Mouse (Mus musculus): ENCODE results near the gene Sox5. TPM values are rescaled to one million over a fixed set of nuclear protein-coding genes. Genes with fewer than 3 reads are reported as not detected.

Sox5 gene
- total RNA-seq, 2 experiments from 2014 or later: 46.4 to 57.5 TPM

DNA sequence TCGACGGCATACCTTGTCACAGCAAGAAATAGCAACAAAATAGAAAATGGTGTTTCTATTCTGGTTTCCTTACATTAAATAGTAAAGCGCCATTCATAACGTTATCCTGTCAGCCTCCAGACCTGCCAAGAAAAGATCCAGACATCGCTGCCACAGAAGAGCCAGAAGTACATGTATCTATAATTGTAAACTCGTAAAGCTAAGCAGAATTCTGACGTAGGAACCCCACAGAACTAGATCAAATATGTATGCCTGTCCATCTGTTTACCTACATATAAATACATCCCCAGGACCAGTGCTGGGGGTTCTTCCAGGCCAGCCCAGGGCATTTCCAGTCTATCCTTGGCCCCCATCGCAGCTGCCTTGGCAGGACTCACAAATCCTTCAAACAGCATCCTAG lies 265.9 kb downstream of the Sox5 start:
- peak in 1 of 2 experiments; percentile 58 for DNase-seq (ENCODE audit: low spot score in 2 of 2)
- intact Hi-C loops (cut with DNase I): no loop called here

DNA sequence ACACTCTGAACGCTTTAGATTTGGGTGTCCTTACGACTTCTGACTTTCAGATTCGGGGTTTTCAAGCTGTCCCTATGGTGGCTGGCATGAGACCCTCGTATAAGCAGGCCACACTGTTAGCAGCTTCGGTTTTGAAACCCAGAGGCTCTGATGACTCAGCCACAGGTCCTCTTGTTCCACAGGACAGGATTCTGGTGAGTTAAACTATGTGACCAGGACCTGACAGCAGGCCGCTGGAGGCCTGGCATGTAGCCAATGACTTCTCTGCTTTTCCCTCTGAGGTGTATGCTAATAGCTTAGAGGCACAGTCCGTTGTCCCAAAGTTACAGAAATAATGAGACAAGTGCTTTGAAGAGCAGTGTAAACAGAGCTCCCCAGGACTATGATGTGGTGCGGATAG lies 268.0 kb downstream of the Sox5 start:
- DNase-seq (ENCODE audit: low spot score in 2 of 2): no peak
- intact Hi-C loops (cut with DNase I): no loop called here

DNA sequence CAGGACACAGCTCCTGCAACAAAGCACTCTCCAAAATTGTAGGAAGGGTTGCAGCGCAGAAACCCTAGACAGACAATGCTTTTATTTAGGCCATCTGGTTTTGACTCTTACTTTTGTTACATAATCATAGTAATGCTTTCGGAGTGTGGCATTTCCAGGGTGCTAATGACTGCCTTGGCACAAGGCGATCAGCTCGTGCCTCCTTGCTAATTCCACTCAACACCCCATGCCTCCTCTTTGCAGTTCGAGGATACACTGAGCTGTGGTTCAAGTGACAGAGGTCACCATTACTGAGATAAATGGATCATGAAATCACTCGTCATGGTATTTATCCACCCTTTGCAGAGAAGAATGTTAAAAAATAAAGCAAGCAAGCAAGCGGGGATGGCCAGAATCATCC lies 269.9 kb downstream of the Sox5 start:
- no peak for DNase-seq (ENCODE audit: low spot score in 2 of 2)
- intact Hi-C loops (cut with DNase I): no loop called here

DNA sequence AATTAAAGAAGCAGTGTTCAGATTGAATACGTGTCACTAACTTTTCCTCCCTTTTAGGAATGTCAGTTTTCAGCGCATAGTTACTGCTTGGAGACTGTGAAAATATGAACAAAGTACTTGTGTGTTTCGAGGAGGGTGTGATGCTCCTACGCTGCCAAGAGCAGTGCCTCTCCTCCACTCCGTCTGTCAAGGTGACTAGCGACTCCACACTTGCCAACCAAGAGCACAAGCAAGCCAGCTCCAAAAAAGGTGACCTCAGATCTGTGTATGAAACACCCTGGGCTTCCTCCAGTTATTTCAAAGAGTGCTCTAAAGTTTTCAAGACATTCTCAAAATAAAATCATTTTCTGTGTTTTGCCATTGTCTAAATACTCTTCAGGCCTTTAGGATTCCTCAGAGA lies 271.6 kb downstream of the Sox5 start:
- intact Hi-C loops (cut with DNase I): no loop called here
- DNase-seq (ENCODE audit: low spot score in 2 of 2): peak; percentile 25 to 78

GRCm38 (mm10) chr6:144504197-144504551 lies 277.6 kb downstream of the Sox5 start:
- no peak for DNase-seq (ENCODE audit: low spot score in 2 of 2)
- intact Hi-C loops (cut with DNase I): loop anchor here (10.0 kb wide), 1 partner anchor 311 kb away; no protein-coding TSS in a partner anchor

DNA sequence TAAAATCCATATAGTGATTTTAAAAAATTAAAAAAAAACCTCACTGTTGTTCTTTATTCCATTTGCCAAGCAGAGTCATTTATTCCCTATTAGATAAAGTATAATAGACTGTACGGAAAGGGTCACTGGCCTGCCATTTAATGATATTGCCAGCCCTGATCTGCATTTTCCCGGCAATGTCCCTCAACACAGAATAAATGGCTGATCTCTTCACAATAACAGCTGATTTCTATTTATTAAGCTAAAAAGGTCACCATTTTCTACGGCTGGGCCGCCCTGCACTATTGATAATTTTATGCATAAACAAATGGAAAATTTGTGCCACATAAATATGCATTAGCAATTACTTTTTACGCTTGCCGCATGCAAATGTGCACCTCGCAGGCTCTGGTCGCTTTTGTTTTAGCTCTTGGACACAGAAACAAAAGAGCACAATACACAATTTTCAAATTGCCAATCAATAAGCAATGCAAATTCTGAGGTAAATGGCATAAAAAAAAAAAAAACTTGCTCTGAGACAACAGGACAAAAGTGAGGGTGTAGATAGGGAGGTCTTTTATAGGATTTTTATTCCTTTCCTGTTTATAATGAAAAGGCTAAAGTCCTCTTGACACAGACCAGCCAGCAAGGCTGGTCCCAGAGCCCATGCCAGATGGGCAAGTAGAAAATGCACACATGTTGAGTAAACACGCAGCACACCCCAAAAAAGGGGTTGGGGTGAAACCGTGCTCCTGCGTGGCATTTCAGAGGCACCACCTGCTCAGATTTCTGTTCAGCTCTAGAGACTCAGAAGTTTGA lies 278.2 kb downstream of the Sox5 start:
- no peak for DNase-seq (ENCODE audit: low spot score in 2 of 2)
- intact Hi-C loops (cut with DNase I): loop anchor here (10.0 kb wide), 1 partner anchor 311 kb away; no protein-coding TSS in a partner anchor

DNA sequence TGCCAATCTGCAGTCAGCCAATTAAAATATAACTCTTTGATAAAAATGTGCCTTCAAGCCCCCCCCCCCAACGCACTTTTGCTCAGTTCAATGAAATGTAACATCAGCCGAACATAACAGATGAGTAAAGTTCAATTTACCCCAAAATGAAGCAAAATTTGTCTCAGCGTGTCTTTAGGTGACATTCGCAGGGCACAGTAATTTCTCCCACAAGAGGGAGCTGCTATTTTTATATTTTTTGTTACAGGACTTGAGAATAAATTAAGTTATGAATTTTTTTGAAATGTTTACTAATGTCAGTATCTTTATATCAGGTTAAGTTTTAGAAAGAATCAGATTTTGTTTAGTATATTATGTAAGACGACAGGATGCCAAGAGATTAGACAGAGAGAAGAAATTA lies 280.3 kb downstream of the Sox5 start:
- no peak for DNase-seq (ENCODE audit: low spot score in 2 of 2)

DNA sequence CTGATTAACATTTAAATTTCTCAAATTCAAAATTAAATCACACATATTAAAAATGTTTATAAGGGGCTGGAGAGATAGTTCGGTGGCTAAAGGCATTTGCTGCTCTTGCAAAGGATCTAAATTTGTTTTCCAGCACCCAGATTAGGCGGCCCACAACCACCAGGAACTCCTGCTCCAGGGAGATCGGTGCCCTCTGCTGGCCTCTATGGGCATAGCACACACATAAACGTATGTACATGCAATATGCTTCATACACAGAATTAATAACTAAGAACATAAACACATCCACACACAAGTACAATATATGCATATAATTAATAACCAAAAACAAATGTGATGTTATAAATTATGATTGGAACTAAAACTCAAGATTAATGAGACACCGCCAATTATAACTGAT lies 283.6 kb downstream of the Sox5 start:
- DNase-seq (ENCODE audit: low spot score in 2 of 2): no peak
- intact Hi-C loops (cut with DNase I): no loop called here

More for the DNA sequence above, 280.3 kb downstream of the Sox5 start:
- intact Hi-C loops (cut with DNase I): loop anchor here (10.0 kb wide), 1 partner anchor 313 kb away; no protein-coding TSS in a partner anchor

GRCm38 (mm10) chr6:144491761-144492415 lies 289.9 kb downstream of the Sox5 start:
- no peak for DNase-seq (ENCODE audit: low spot score in 2 of 2)
- intact Hi-C loops (cut with DNase I): no loop called here

- intact Hi-C loops (cut with DNase I): no loop called here
- no peak for DNase-seq (ENCODE audit: low spot score in 2 of 2)
Observed at GRCm38 (mm10) chr6:144490896-144491295, 290.9 kb downstream of the Sox5 start.

- no peak for DNase-seq (ENCODE audit: low spot score in 2 of 2)
- intact Hi-C loops (cut with DNase I): no loop called here
Observed at GRCm38 (mm10) chr6:144485578-144485977, 296.2 kb downstream of the Sox5 start.

DNA sequence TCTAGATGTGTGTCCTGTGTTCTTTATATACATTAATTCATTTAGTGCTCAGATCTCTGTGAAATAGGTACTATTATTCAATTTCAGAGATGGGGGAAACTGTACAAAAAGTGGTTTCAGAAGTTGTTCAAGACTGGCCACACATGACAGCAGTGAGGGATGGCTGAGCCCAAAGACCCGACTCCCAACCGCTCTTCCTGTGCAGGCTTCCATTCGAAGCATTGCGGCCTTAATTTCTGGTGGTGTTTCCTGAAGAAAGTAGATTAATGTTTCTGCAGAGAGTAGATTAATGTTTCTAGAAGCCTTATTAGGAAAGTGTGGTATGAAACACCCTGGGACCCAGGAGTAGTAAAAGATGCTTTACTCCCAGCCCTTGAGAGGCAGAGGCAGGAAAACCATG lies 298.6 kb downstream of the Sox5 start:
- intact Hi-C loops (cut with DNase I): no loop called here
- no peak for DNase-seq (ENCODE audit: low spot score in 2 of 2)

- intact Hi-C loops (cut with DNase I): no loop called here
- no peak for DNase-seq (ENCODE audit: low spot score in 2 of 2)
Observed at GRCm38 (mm10) chr6:144480648-144481528, 300.9 kb downstream of the Sox5 start.

GRCm38 (mm10) chr6:144479861-144480260 lies 301.9 kb downstream of the Sox5 start:
- DNase-seq (ENCODE audit: low spot score in 2 of 2): no peak
- intact Hi-C loops (cut with DNase I): no loop called here

GRCm38 (mm10) chr6:144477287-144478064 lies 304.3 kb downstream of the Sox5 start:
- peak in 1 of 2 experiments; percentile 10 for DNase-seq (ENCODE audit: low spot score in 2 of 2)
- intact Hi-C loops (cut with DNase I): no loop called here

DNA sequence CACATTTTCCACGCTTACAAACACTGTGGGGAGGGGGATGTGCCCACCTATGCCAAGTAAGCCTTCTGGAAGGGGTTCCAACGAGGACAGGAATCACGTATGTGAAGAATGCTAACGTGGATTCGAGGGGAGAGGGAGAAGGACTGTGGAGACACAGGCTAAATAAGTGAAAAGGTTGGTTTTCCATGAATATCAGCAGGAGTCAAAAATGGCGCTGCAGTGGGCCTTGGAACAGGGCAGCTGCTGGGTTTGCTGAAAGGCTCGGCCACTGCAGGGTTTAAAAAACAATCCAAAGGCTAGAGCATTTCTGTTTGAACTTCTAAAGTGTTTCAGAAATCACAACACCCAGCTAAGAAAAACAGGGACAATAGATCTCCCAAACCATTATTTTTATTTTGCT lies 308.3 kb downstream of the Sox5 start:
- no peak for DNase-seq (ENCODE audit: low spot score in 2 of 2)

DNA sequence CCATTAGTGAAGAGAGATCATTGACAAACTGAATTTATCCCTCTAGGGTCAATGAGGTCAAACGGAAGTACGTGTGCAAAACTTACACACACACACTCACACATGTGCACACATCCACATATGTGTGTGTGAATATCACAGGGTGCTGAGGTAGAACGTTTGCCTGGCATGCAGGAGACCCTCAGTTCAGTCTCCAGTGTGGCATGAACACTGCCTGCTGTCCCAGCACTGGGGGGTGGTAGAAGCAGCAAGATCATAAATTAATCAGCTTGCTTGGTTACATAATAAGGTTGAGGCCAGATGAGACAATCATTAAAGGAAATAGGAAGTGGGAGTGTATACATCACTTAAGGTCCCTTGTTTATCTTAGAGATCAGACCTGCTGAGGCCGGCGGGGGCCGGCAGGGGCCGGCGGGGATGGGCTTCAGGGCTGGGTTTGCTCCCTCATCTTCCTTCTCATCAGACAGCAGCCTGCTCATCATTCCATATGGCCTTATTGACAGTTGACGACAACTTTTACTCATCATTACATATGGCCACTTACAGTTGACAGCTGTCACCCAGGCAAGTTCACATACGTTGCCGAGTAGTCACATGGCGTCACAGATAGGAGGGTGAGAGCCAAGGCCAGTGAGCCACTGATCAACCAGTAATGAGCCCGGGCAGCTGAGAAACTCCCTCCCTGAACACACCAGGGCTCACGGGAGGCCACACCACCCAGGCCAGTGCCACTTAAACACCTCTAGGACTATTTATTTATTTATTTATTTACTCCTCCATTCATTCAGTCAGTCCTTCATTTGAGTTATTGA lies 309.5 kb downstream of the Sox5 start:
- no peak for DNase-seq (ENCODE audit: low spot score in 2 of 2)
- intact Hi-C loops (cut with DNase I): no loop called here

More for the DNA sequence above, 308.3 kb downstream of the Sox5 start:
- intact Hi-C loops (cut with DNase I): no loop called here

- intact Hi-C loops (cut with DNase I): no loop called here
- DNase-seq (ENCODE audit: low spot score in 2 of 2): no peak
Observed at GRCm38 (mm10) chr6:144466711-144467110, 315.1 kb downstream of the Sox5 start.

- intact Hi-C loops (cut with DNase I): no loop called here
- DNase-seq (ENCODE audit: low spot score in 2 of 2): no peak
Observed at GRCm38 (mm10) chr6:144463691-144464090, 318.1 kb downstream of the Sox5 start.
